Comparison of ENCODE assay signal across 8 mouse cellular contexts in genomic region chr4:116707666-116708065, GRCm38 (mm10). TPM values are rescaled to one million over a fixed set of nuclear protein-coding genes. Genes with fewer than 3 reads are reported as not detected.
DNase-seq lines count a peak whose midpoint lies in the region; ATAC-seq and TF ChIP-seq lines count a peak whose summit lies in the region.

No protein-coding gene starts in this region.

- peak overlapping the region; percentile 87 for H3K4me2 ChIP-seq in lung, embryonic 16.5 days (ENCODE audit: low read depth, low read length)
- peak overlapping the region; percentile 74 for H3K4me2 ChIP-seq in hindbrain, embryonic 11.5 days (replicated peaks; ENCODE audit: low read depth, low read length)

- peak overlapping the region; percentile 81 for H3K9ac ChIP-seq in lung, embryonic 16.5 days (ENCODE audit: low read length)
- H3K9ac ChIP-seq in hindbrain, embryonic 11.5 days (ENCODE audit: low read depth, low read length), result peak overlapping the region; percentile 70

- DNase-seq in cerebellum, adult 2 months, result no peak
- DNase-seq in lung, postnatal 4 days, result no peak
- no peak for DNase-seq in hindbrain, embryonic 11.5 days (ENCODE audit: low spot score)
- DNase-seq in kidney, postnatal 25 days, result no peak
- DNase-seq in B cell, adult 2 months, result no peak

- H3K79me2 ChIP-seq in macrophage (ENCODE audit: inconsistent target), result no peaks in the 10 kb centered on the region

- no peak for TF ChIP-seq CTCF in cerebellum, adult 2 months (IDR thresholded peaks at IDR 0.05; ENCODE audit: borderline replicate concordance, insufficient read depth, low read depth, low read length)

- H3K27me3 ChIP-seq in cerebellum, adult 2 months (ENCODE audit: control insufficient read depth, insufficient read depth, low read length), result no peaks in the 10 kb centered on the region
- H3K27me3 ChIP-seq in lung, embryonic 16.5 days (ENCODE audit: control insufficient read depth, insufficient read depth, low read depth, low read length), result no peaks in the 10 kb centered on the region
- no peaks in the 10 kb centered on the region for H3K27me3 ChIP-seq in hindbrain, embryonic 11.5 days (ENCODE audit: control insufficient read depth, insufficient read depth, low read length)

- no peak for TF ChIP-seq POLR2A in cerebellum, adult 2 months (IDR thresholded peaks at IDR 0.05; ENCODE audit: borderline replicate concordance, insufficient read depth, low read length)

- H3K27ac ChIP-seq in cerebellum, adult 2 months (ENCODE audit: insufficient read depth, low read length), result peak overlapping the region; percentile 89
- H3K27ac ChIP-seq in lung, embryonic 16.5 days (ENCODE audit: low read length), result no peak overlapping the region
- H3K27ac ChIP-seq in hindbrain, embryonic 11.5 days (ENCODE audit: low read depth, low read length), result 0 out of 2 replicates have a peak overlapping the region, but pooled peaks have one; percentile 17
- H3K27ac ChIP-seq in macrophage, result peak overlapping the region; percentile 32

- H3K36me3 ChIP-seq in lung, embryonic 16.5 days (ENCODE audit: control insufficient read depth, insufficient read depth, low read length), result peaks cover 5% of the 10 kb centered on the region
- H3K36me3 ChIP-seq in hindbrain, embryonic 11.5 days (ENCODE audit: control insufficient read depth, insufficient read depth, low read length), result no peaks in the 10 kb centered on the region
- H3K36me3 ChIP-seq in macrophage (ENCODE audit: inconsistent target), result no peaks in the 10 kb centered on the region

- H3K4me3 ChIP-seq in cerebellum, adult 2 months (replicated peaks; ENCODE audit: insufficient read depth, low read depth, low read length), result peak overlapping the region; percentile 95
- peak overlapping the region; percentile 85 for H3K4me3 ChIP-seq in lung, embryonic 16.5 days (ENCODE audit: low read length)
- H3K4me3 ChIP-seq in hindbrain, embryonic 11.5 days (ENCODE audit: low read depth, low read length), result peak overlapping the region; percentile 59
- H3K4me3 ChIP-seq in macrophage (ENCODE audit: inconsistent target), result peak overlapping the region; percentile 72

- H3K9me3 ChIP-seq in lung, embryonic 16.5 days (ENCODE audit: control insufficient read depth, low read length), result no peaks in the 10 kb centered on the region
- H3K9me3 ChIP-seq in hindbrain, embryonic 11.5 days (ENCODE audit: control insufficient read depth, low read length), result no peaks in the 10 kb centered on the region

- ATAC-seq in cerebellum, adult (ENCODE audit: insufficient number of reproducible peaks, low FRiP score, low TSS enrichment), result no peak
- no peak for ATAC-seq in lung, embryonic 16.5 days (ENCODE audit: low read depth)
- ATAC-seq in hindbrain, embryonic 11.5 days (ENCODE audit: low FRiP score), result peak; percentile 4; the same call in 1 of the 2 replicates

- WGBS in cerebellum, adult 2 months, result 10% methylated on average over 9 of the region's 9 CpGs
- WGBS in lung, embryonic 16.5 days, result 8% methylated on average over 9 of the region's 9 CpGs
- 23% methylated on average over 9 of the region's 9 CpGs for WGBS in hindbrain, embryonic 11.5 days
- 9% methylated on average over 9 of the region's 9 CpGs for WGBS in macrophage (ENCODE audit: missing documents)

- H3K4me1 ChIP-seq in cerebellum, adult 2 months (ENCODE audit: control insufficient read depth, insufficient read depth, low read length), result 0 out of 2 replicates have a peak, but pooled peaks cover 3% of the 10 kb centered on the region
- peaks cover 10% of the 10 kb centered on the region for H3K4me1 ChIP-seq in lung, embryonic 16.5 days (replicated peaks; ENCODE audit: control insufficient read depth, insufficient read depth, low read length)
- peaks cover 2% of the 10 kb centered on the region; the same call in 1 of the 2 replicates for H3K4me1 ChIP-seq in hindbrain, embryonic 11.5 days (replicated peaks; ENCODE audit: control insufficient read depth, insufficient read depth, low read length)

RNA-seq across cellular contexts. Expression of gene Mmachc, which starts 0.5 kb away (rescaled TPM):
- 19.2 and 19.8 TPM in 2 replicates for polyA plus RNA-seq in cerebellum, adult 2 months (2012; rRNA removed)
- 21.5 and 23.5 TPM in 2 replicates for polyA plus RNA-seq in lung, embryonic 16.5 days (2015; fragmentation: Nextera tagmentation; extraction: Ambion mirVana)
- polyA plus RNA-seq in hindbrain, embryonic 11.5 days (2014; fragmentation: Nextera tagmentation; extraction: Ambion mirVana), result 23.3 and 30.9 TPM in 2 replicates
- total RNA-seq in macrophage (2018; cell fraction: chromatin; rRNA removed), result 1 to 10 TPM in 8 of 26 experiments, under 1 TPM in 7, not detected in 11; 0.34 to 3.6 (median 1.5) TPM
- total RNA-seq in macrophage (2018; cell fraction: cytosol; rRNA removed), result 10 to 100 TPM in 1 of 26 experiments, 1 to 10 TPM in 25; 4.2 to 10.0 (median 6.3) TPM
- 1 to 10 TPM in 19 of 26 experiments, under 1 TPM in 6, not detected in 1; 0.50 to 8.3 (median 1.7) TPM for total RNA-seq in macrophage (2018; cell fraction: nucleus; rRNA removed)
- 5.1 to 10.4 TPM (median 9.4 TPM) in 3 replicates for polyA plus RNA-seq in macrophage (2018)

RNA-seq across cellular contexts. Expression of gene Ccdc163, which starts 0.6 kb away (rescaled TPM):
- polyA plus RNA-seq in cerebellum, adult 2 months (2012; rRNA removed), result 29.5 and 34.9 TPM in 2 replicates
- polyA plus RNA-seq in lung, embryonic 16.5 days (2015; fragmentation: Nextera tagmentation; extraction: Ambion mirVana), result 29.4 and 35.2 TPM in 2 replicates
- 28.5 and 34.1 TPM in 2 replicates for polyA plus RNA-seq in hindbrain, embryonic 11.5 days (2014; fragmentation: Nextera tagmentation; extraction: Ambion mirVana)
- total RNA-seq in macrophage (2018; cell fraction: chromatin; rRNA removed), result 100 to 1,000 TPM in 1 of 26 experiments, 10 to 100 TPM in 25; 30.6 to 103 (median 65.3) TPM
- 10 to 100 TPM in 22 of 26 experiments, 1 to 10 TPM in 4; 8.1 to 23.9 (median 12.8) TPM for total RNA-seq in macrophage (2018; cell fraction: cytosol; rRNA removed)
- 10 to 100 TPM; 26.0 to 80.4 (median 57.5) TPM for total RNA-seq in macrophage (2018; cell fraction: nucleus; rRNA removed)
- polyA plus RNA-seq in macrophage (2018), result 7.9 to 32.9 TPM (median 10.8 TPM) in 3 replicates

RNA-seq across cellular contexts. Expression of gene Tesk2, which starts 13.1 kb away (rescaled TPM):
- 10.0 and 11.2 TPM in 2 replicates for polyA plus RNA-seq in cerebellum, adult 2 months (2012; rRNA removed)
- polyA plus RNA-seq in lung, embryonic 16.5 days (2015; fragmentation: Nextera tagmentation; extraction: Ambion mirVana), result 8.2 and 8.3 TPM in 2 replicates
- 5.9 and 7.7 TPM in 2 replicates for polyA plus RNA-seq in hindbrain, embryonic 11.5 days (2014; fragmentation: Nextera tagmentation; extraction: Ambion mirVana)
- 10 to 100 TPM in 20 of 26 experiments, 1 to 10 TPM in 6; 3.4 to 25.8 (median 14.1) TPM for total RNA-seq in macrophage (2018; cell fraction: chromatin; rRNA removed)
- 1 to 10 TPM; 3.1 to 9.4 (median 5.5) TPM for total RNA-seq in macrophage (2018; cell fraction: cytosol; rRNA removed)
- 10 to 100 TPM in 8 of 26 experiments, 1 to 10 TPM in 18; 3.7 to 21.1 (median 7.0) TPM for total RNA-seq in macrophage (2018; cell fraction: nucleus; rRNA removed)
- polyA plus RNA-seq in macrophage (2018), result 3.1 to 8.1 TPM (median 7.1 TPM) in 3 replicates

RNA-seq across cellular contexts. Expression of gene Prdx1, which starts 22.3 kb away (rescaled TPM):
- polyA plus RNA-seq in cerebellum, adult 2 months (2012; rRNA removed), result 233 and 250 TPM in 2 replicates
- 1,438 and 1,494 TPM in 2 replicates for polyA plus RNA-seq in lung, embryonic 16.5 days (2015; fragmentation: Nextera tagmentation; extraction: Ambion mirVana)
- 985 and 989 TPM in 2 replicates for polyA plus RNA-seq in hindbrain, embryonic 11.5 days (2014; fragmentation: Nextera tagmentation; extraction: Ambion mirVana)
- 100 to 1,000 TPM in 24 of 26 experiments, 10 to 100 TPM in 2; 89.0 to 603 (median 253) TPM for total RNA-seq in macrophage (2018; cell fraction: chromatin; rRNA removed)
- total RNA-seq in macrophage (2018; cell fraction: cytosol; rRNA removed), result 1,000 to 10,000 TPM in 13 of 26 experiments, 100 to 1,000 TPM in 13; 721 to 1,615 (median 996) TPM
- total RNA-seq in macrophage (2018; cell fraction: nucleus; rRNA removed), result 100 to 1,000 TPM in 25 of 26 experiments, 10 to 100 TPM in 1; 85.1 to 546 (median 313) TPM
- 1,330 to 1,969 TPM (median 1,907 TPM) in 3 replicates for polyA plus RNA-seq in macrophage (2018)

RNA-seq across cellular contexts. Expression of gene Akr1a1, which starts 56.2 kb away (rescaled TPM):
- 526 and 550 TPM in 2 replicates for polyA plus RNA-seq in cerebellum, adult 2 months (2012; rRNA removed)
- polyA plus RNA-seq in lung, embryonic 16.5 days (2015; fragmentation: Nextera tagmentation; extraction: Ambion mirVana), result 817 and 840 TPM in 2 replicates
- polyA plus RNA-seq in hindbrain, embryonic 11.5 days (2014; fragmentation: Nextera tagmentation; extraction: Ambion mirVana), result 600 and 609 TPM in 2 replicates
- 100 to 1,000 TPM in 24 of 26 experiments, 10 to 100 TPM in 2; 83.3 to 459 (median 260) TPM for total RNA-seq in macrophage (2018; cell fraction: chromatin; rRNA removed)
- total RNA-seq in macrophage (2018; cell fraction: cytosol; rRNA removed), result 1,000 to 10,000 TPM; 1,790 to 2,654 (median 2,221) TPM
- 1,000 to 10,000 TPM in 2 of 26 experiments, 100 to 1,000 TPM in 24; 276 to 1,128 (median 644) TPM for total RNA-seq in macrophage (2018; cell fraction: nucleus; rRNA removed)
- 1,138 to 1,978 TPM (median 1,711 TPM) in 3 replicates for polyA plus RNA-seq in macrophage (2018)
